Mouse (Mus musculus): Measurements from ENCODE around the gene Wdfy2.

- TF ChIP-seq CTCF (conservative IDR thresholded peaks at IDR 0.05; ENCODE audit: insufficient read depth, insufficient read length, low read depth, low read length) (no peak), POLR2A (IDR thresholded peaks at IDR 0.05; ENCODE audit: low read depth, low read length) (no peak)
These were observed 70.4 kb downstream of the Wdfy2 start for GRCm38 (mm10) chr14:62907888-62908287.

Data from kidney, adult 2 months (tissue).